Comparison of ENCODE assay signal across 1 mouse cellular context in the genomic region with DNA sequence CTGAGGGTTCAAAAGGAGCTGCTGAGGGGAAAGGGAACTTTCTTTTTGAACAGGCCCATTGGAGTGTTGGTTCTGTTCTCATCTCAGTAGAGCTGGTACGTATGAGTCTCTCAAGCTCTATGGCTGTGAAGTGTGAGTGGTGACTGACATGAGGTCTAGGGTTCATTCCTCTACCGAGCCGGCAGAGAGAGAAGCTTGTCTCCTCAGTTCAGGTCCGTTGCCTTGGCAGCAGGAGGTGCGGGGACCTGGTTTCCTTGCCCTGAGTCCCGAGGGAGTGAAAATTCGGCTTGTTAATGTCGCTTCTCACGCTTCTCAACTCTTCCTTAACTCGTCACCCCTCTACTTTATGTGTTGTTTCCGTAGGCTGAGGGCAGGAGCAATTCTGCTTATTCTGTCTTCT.
TF ChIP-seq lines count a peak whose summit lies in the region.

No protein-coding gene starts in this region.

TF ChIP-seq in CH12.LX, 34 proteins besides CTCF, POLR2A, EP300 and RAD21 (continued from another document):
- TF ChIP-seq NELFE (IDR thresholded peaks at IDR 0.05; ENCODE audit: low read depth, low read length) (no peak), KAT2A (IDR thresholded peaks at IDR 0.05; ENCODE audit: insufficient replicate concordance, low read length) (no peak), POLR2AphosphoS2 (IDR thresholded peaks at IDR 0.05; ENCODE audit: low read depth, low read length) (no peak), UBTF (IDR thresholded peaks at IDR 0.05; ENCODE audit: low read depth, low read length) (no peak), TCF12 (IDR thresholded peaks at IDR 0.05; ENCODE audit: low read depth, low read length) (no peak), SMC3 (IDR thresholded peaks at IDR 0.05; ENCODE audit: low read depth, low read length) (no peak)
